Mouse (Mus musculus) liver, embryonic 12.5 days (tissue): ENCODE data around the gene Trim65. TPM values are rescaled to one million over a fixed set of nuclear protein-coding genes. Genes with fewer than 3 reads are reported as not detected.
"Not testable (repeated sequence)": the region's sequence is repeated elsewhere in the genome, so short reads cannot be mapped to it uniquely, and the experiment has no call there.

Experiments used
- ATAC-seq: fragments of 200-750 bp; cut with Nextera tagmentation; 2 replicates; pipeline ENCODE4 v1.8.0; 2017; ENCODE audit warnings: moderate number of reproducible peaks, mild to moderate bottlenecking, moderate library complexity
- H3K27ac ChIP-seq: fragments of 300-500 bp; sonication (generic); 2 replicates; pipeline ENCODE4 v1.5.1; 2016; ENCODE audit warnings: mild to moderate bottlenecking
- H3K27me3 ChIP-seq: fragments of 300-500 bp; sonication (generic); replicated peaks from 2 replicates; pipeline ENCODE4 v1.6.1; 2016; ENCODE audit warnings: mild to moderate bottlenecking, moderate library complexity
- H3K36me3 ChIP-seq: fragments of 300-500 bp; sonication (generic); 2 replicates; pipeline ENCODE4 v1.6.1; 2016; ENCODE audit warnings: mild to moderate bottlenecking, moderate library complexity
- H3K4me1 ChIP-seq: fragments of 300-500 bp; sonication (generic); 2 replicates; pipeline ENCODE4 v1.6.1; 2016
- H3K4me2 ChIP-seq: fragments of 300-500 bp; sonication (generic); 2 replicates; pipeline ENCODE4 v1.6.1; 2016; ENCODE audit warnings: mild to moderate bottlenecking, moderate library complexity
- H3K4me3 ChIP-seq: fragments of 300-500 bp; sonication (generic); 2 replicates; pipeline ENCODE4 v1.5.1; 2016; ENCODE audit warnings: mild to moderate bottlenecking, moderate library complexity
- H3K9ac ChIP-seq: fragments of 300-500 bp; sonication (generic); 2 replicates; pipeline ENCODE4 v1.6.1; 2016; ENCODE audit warnings: mild to moderate bottlenecking, moderate library complexity
- H3K9me3 ChIP-seq: fragments of 300-500 bp; sonication (generic); replicated peaks from 2 replicates; pipeline ENCODE4 v1.6.1; 2016; ENCODE audit warnings: mild to moderate bottlenecking, moderate library complexity
- WGBS: fragments of 180-500 bp; shearing (Covaris S2); methylation state at CpG from one replicate; pipeline ENCODE4 v1.1.7; 2016; ENCODE audit not compliant: insufficient replicate concordance; 5-methylcytosine and 5-hydroxymethylcytosine counted together
- polyA plus RNA-seq: library from polyadenylated mRNA; unstranded; fragments of >200 nt; fragmentation: Nextera tagmentation; extraction: Ambion mirVana; gene quantifications from 2 replicates; pipeline ENCODE4 v1.2.1, GENCODE M21; 2016

The Trim65 gene
- polyA plus RNA-seq, 1 experiment from 2014 or later = 2.0 TPM

DNA sequence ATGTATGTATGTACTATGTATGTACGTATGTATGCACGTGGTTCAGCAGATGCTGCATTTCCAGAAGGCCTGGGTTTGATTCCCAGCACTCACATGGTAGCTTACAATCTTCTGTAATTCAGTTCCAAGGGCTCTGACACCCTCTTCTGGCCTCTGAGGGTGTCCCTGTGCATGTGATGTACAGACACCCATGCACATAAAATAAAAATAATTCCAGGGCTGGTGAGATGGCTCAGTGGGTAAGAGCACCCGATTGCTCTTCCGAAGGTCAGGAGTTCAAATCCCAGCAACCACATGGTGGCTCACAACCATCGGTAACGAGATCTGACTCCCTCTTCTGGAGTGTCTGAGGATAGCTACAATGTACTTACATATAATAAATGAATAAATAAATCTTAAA is 38.0 kb downstream of the Trim65 start:
- not testable (repeated sequence) for H3K9ac ChIP-seq, H3K9me3 ChIP-seq, H3K27ac ChIP-seq, H3K27me3 ChIP-seq, ATAC-seq, H3K4me2 ChIP-seq, H3K36me3 ChIP-seq, H3K4me3 ChIP-seq
- WGBS = 72% methylated on average over 6 of the region's 6 CpGs
- H3K4me1 ChIP-seq = peaks cover 34% of the 10 kb centered on the region

DNA sequence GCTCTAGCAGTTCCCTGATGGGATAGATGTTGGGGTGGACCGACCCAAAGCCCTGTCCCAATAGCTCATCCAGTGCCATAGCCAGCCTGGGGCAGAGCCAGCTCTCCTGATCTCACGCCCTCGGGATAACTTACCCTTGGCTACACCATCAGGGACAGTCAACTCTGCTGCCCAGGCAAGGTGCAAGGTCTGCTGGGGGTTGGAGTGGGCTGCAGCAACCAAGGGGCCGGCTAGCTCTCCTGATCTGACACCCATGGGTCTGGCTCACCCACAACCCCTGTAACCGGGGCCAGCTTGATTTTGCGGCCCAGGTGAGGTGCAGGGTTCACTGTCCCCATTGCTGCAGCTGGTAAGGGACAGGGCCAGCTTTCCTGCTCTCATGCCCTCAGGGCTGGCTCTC is 39.3 kb downstream of the Trim65 start:
- no peak overlapping the region for H3K9ac ChIP-seq
- 80% methylated on average over 6 of the region's 6 CpGs for WGBS
- peaks cover 39% of the 10 kb centered on the region for H3K4me1 ChIP-seq
- H3K9me3 ChIP-seq = 0 out of 2 replicates have a peak, but pooled peaks cover under 1% of the 10 kb centered on the region
- no peak overlapping the region for H3K4me3 ChIP-seq
- no peaks in the 10 kb centered on the region for H3K27me3 ChIP-seq
- no peak for ATAC-seq
- no peak overlapping the region for H3K4me2 ChIP-seq
- H3K36me3 ChIP-seq = no peaks in the 10 kb centered on the region
- no peak overlapping the region for H3K27ac ChIP-seq

DNA sequence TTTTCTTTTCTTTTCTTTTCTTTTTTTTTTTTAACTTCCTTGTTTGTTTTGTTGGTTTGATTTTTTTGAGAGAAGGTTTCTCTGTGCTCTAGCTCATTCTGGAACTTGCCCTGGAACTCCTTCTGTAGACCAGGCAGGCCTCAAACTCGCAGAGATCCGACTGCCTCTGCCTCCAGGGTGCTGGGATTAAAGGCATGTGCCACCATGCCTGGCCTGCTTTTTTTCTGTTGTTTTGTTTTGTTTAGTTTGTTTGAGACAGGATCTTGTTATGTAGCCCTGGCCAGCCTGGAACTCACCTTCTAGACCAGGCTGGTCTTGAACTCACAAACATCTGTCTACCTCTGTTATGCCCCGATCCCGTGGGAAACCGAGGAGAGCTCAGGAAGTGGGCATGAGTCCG is 41.4 kb downstream of the Trim65 start:
- H3K4me3 ChIP-seq = no peak overlapping the region
- H3K9me3 ChIP-seq = no peaks in the 10 kb centered on the region
- H3K36me3 ChIP-seq = peaks cover 8% of the 10 kb centered on the region
- H3K27me3 ChIP-seq = no peaks in the 10 kb centered on the region
- peaks cover 47% of the 10 kb centered on the region for H3K4me1 ChIP-seq
- H3K9ac ChIP-seq = no peak overlapping the region
- ATAC-seq = no peak
- WGBS = 83% methylated on average over 6 of the region's 6 CpGs
- H3K4me2 ChIP-seq = no peak overlapping the region
- H3K27ac ChIP-seq = no peak overlapping the region

DNA sequence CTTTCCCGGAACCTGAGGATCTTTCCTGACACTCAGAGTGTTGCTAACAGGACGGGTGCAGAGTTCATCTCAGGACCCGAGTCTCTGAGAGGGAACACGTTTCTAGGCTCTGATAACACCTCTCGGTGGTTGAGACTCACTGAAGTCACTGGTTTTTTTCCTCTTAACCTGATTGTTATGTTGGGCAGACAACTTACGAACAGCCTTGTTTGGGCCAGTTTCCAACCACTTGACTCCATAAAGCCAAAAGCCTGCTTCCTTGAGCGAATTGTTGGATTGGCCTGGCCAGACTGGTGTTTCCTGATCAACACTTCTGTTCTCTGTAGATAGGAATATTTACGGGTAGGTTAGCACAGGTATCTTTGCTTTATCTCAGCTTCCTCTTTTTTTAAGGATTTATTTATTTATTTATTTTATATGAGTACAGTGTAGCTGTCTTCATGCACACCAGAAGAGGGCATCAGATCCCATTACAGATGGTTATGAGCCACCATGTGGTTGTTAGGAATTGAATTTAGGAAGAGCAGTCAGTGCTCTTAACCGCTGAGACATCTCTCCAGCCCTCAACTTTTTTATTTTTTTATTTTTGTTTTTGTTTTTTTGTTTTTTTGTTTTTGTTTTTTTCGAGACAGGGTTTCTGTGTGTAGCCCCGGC is 42.1 kb downstream of the Trim65 start:
- peaks cover 48% of the 10 kb centered on the region for H3K4me1 ChIP-seq
- no peak overlapping the region for H3K4me3 ChIP-seq
- no peak for ATAC-seq
- H3K27me3 ChIP-seq = no peaks in the 10 kb centered on the region
- peaks cover 13% of the 10 kb centered on the region for H3K36me3 ChIP-seq
- 31% methylated on average over 11 of the region's 11 CpGs for WGBS
- no peak overlapping the region for H3K9ac ChIP-seq
- peak overlapping the region; percentile 82; the same call in 1 of the 2 replicates for H3K27ac ChIP-seq
- H3K4me2 ChIP-seq = peak overlapping the region; percentile 75
- no peaks in the 10 kb centered on the region for H3K9me3 ChIP-seq

DNA sequence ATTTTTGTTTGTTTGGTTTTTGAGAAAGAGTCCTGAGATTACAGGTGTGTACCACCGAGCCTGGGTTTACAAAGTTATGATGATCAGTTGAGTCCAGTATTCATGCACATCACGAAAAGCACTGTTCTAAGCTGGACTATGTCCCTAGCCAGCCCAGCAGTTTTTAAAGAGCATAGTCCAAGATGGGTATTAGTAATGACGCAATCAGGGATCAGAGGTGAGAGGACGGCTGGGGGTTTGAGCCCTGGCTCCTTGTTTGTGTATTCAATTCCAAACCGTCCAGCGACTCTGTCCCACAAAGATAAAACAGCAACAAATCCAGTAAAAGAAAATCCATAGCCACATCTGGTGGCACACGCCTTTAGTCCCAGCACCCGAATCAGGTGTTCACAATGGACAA is 42.7 kb downstream of the Trim65 start:
- WGBS = 48% methylated on average over 8 of the region's 8 CpGs
- Histone ChIP-seq H3K9me3 (no peaks in the 10 kb centered on the region), H3K4me3 (no peak overlapping the region), H3K4me2 (peak overlapping the region; percentile 75), H3K27ac (peak overlapping the region; percentile 82), H3K4me1 (peaks cover 48% of the 10 kb centered on the region), H3K27me3 (no peaks in the 10 kb centered on the region), H3K36me3 (peaks cover 20% of the 10 kb centered on the region), H3K9ac (peak overlapping the region; percentile 76; the same call in 1 of the 2 replicates)
- no peak for ATAC-seq

DNA sequence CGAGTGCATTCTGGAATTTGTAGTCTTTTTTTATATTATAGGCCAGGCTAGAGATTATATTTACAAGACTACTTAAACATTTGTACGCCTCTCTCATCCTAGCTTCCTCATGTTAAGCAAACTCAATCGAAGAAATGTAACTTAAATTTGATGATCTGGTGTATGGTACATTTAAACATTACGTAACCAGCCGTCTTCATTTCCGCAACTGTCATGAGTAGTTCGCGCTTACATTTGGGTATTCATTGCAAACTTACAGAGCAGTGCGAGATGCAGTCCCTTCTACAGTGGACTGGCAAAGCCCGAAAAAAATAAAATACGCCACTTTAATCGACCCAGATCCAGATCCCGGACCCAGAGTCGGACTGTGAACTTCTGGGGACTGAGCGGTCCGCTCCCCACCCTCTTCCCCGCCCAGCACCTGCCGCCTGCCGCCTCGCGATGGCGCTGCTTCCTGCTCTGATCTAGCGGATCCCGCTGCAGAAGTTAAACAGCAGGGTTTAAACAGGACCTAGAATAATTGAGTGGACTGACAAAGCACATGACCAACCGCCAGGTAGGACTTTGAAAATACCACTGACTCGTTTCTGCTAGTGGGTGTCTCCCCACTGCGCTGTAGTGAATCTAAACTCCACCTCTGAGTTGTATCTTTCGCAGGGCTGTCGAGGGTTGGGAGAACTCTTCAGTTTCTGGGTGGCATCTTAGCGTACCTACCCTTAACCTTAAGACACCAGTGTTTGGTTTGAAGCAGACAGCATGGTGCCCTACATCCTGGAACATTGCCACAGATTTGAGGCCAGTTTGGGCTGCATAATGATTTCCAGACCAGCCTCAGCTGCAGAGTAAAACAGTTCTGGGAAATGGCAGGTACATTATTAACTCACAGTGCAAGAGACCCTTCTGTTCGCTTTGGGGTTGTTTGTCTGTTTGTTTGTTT is 43.5 kb downstream of the Trim65 start:
- Histone ChIP-seq H3K9me3 (no peaks in the 10 kb centered on the region), H3K27ac (peak overlapping the region; percentile 82), H3K36me3 (peaks cover 27% of the 10 kb centered on the region), H3K27me3 (no peaks in the 10 kb centered on the region), H3K4me1 (peaks cover 52% of the 10 kb centered on the region), H3K4me3 (peak overlapping the region; percentile 63), H3K9ac (peak overlapping the region; percentile 76), H3K4me2 (peak overlapping the region; percentile 75)
- peak; percentile 75 for ATAC-seq
- 3% methylated on average over 31 of the region's 31 CpGs for WGBS

DNA sequence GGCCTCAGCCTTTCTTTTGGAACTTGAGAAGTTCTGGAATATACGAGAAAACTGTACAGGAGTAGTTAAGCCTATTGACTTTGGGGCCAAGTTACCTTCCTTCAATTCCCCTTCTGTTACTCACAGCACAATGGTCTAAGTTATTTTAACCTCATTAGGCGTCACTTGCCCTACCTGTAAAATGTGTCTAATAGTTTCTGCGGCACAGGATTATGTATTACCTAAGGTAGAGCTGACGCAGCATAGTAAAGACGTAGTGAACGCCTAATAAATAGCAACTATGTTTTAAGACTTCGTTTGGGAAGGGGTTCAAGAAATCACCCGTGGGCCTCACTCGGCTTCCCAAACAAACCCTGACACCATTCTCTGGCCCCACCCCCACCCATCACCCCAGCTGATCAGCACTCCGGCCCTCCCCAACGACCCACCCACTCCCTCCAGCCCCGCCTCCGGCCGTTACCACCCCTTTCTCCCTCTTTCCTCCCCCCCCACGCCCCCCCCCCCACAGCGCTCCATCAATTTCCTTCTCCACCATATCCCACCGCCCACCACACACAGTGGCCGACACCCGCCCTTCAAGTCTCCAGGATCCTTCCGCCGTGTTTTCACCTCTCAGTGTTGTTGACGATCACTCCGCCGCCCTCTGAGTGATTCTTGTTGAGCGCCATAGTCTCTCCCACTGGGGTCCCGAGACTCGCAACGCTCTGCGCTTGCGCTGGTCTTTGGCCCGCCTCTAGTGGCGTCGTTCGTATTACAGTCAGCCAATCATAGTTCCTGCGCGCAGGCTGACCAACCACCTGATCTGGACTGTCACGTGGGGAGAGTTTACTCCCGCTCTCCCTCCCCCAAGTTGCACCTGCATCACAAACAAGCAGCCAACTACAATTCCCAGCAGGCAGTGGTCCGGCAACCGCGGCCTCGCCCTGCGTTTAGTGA is 44.4 kb downstream of the Trim65 start, which contains the start of gene Wbp2:
Wbp2 (minus strand) TSS at position 738 of the 936 bp plus-strand sequence.
- peaks cover 60% of the 10 kb centered on the region for H3K4me1 ChIP-seq
- H3K4me3 ChIP-seq = peak within 1 kb of the TSS; percentile 63
- H3K9ac ChIP-seq = peak within 1 kb of the TSS; percentile 76
- ATAC-seq = peak; percentile 91
- no peaks in the 10 kb centered on the region for H3K27me3 ChIP-seq
- H3K4me2 ChIP-seq = peak within 1 kb of the TSS; percentile 77
- peaks cover 36% of the 10 kb centered on the region for H3K36me3 ChIP-seq
- H3K9me3 ChIP-seq = no peaks in the 10 kb centered on the region
- peak within 1 kb of the TSS; percentile 86 for H3K27ac ChIP-seq
- WGBS = 5% methylated on average over 42 of the region's 43 CpGs

DNA sequence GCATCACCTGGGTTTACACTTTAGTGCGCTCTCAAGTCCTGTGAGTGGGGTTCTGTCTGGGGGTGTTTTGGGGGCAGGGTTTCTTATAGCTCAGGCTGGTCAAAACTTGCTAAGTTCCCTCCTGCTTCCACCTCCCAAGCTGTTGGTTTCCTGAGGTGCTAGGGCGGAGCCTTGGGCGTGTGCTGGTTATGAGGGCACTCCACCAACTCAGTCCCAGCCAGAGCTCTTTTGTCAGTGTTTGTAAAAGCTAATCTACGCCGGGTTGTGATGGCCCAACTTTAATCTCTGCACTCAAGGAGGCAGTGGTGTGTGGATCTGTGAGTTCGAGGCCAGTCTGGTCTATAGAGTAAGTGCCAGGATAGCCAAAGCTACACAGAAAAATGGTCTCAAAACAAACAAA is 46.8 kb downstream of the Trim65 start:
- Histone ChIP-seq H3K4me1 (peaks cover 82% of the 10 kb centered on the region), H3K27ac (peak overlapping the region; percentile 86), H3K9me3 (no peaks in the 10 kb centered on the region), H3K9ac (peak overlapping the region; percentile 72), H3K27me3 (no peaks in the 10 kb centered on the region), H3K4me2 (peak overlapping the region; percentile 77), H3K4me3 (peak overlapping the region; percentile 63), H3K36me3 (peaks cover 60% of the 10 kb centered on the region)
- peak; percentile 17; the same call in 1 of the 2 replicates for ATAC-seq
- WGBS = 38% methylated on average over 6 of the region's 6 CpGs

DNA sequence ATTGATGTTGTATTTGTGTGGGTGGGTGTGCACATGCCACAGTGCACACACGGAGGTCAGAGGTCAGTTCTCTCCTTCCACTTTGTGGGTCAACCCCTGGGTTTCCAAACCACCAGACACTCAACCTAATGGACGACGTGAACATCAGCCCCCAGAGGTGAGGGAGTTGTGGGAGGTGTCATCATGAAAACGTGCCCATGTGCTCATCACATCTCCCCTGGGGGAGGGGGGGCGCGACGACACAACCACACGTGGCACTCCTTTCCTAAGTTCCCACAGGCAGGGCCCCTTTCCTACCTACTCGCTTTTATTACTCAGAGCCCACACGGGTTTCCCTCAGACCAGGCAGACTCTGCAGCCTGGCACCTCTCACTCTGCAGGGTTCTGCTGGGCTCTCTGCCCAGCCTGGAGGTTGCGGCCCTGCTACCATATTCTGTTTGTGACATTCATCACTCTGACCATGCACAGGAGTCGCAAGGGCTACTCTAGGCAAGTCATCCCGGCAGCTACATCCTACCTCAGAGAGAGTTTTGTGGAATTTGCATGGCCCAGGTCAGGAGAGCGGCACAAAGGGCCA is 47.7 kb downstream of the Trim65 start:
- Histone ChIP-seq H3K4me1 (peaks cover 83% of the 10 kb centered on the region), H3K4me2 (no peak overlapping the region), H3K4me3 (no peak overlapping the region), H3K9me3 (no peaks in the 10 kb centered on the region), H3K9ac (no peak overlapping the region; the same call in 1 of the 2 replicates), H3K36me3 (peaks cover 66% of the 10 kb centered on the region), H3K27me3 (no peaks in the 10 kb centered on the region), H3K27ac (peak overlapping the region; percentile 86)
- no peak for ATAC-seq
- WGBS = 86% methylated on average over 14 of the region's 14 CpGs

DNA sequence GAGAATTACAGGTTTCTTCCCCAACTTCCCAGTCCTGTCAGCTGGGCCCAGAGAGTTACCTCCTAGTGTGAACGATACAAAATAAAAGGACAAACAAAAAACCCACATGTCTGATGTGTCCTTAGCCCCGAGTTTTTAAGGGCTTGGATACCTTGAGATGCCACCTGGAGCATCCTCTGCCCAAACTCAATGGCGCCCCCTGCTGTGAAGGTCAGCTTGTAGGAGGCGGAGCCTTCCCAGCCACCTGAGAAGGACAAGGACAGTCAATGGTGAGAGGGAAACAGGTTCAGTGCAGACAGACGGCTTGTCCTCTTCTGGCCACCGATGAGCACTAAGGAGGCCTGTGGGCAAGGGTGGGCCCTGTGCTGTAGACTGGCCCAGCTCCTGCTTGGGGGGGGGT is 49.8 kb downstream of the Trim65 start:
- Histone ChIP-seq H3K4me2 (no peak overlapping the region), H3K4me1 (peaks cover 94% of the 10 kb centered on the region), H3K27me3 (no peaks in the 10 kb centered on the region), H3K9ac (peak overlapping the region; percentile 3; the same call in 1 of the 2 replicates), H3K4me3 (no peak overlapping the region), H3K27ac (peak overlapping the region; percentile 99), H3K36me3 (peaks cover 66% of the 10 kb centered on the region), H3K9me3 (no peaks in the 10 kb centered on the region)
- ATAC-seq = no peak
- 64% methylated on average over 6 of the region's 6 CpGs for WGBS

DNA sequence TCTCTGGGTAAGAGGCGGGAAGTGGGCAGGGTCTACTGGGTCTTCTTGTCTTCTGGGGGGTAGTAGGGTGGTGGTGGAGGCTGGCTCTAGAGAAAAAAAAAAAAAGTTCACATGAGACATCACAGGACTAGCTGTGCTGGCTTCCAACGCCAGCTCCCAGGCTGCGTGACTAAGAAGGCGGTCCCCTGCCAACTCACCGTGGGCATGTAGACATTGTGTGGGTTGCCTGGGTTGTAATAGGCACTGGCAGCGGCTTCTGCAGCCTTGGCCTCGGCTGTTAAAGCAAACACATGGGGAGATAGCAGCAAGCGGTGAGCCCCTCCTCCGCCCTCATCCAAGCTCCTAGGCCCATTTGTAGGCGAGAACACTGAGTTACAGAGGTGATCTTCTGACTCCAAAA is 51.4 kb downstream of the Trim65 start:
- 59% methylated on average over 10 of the region's 10 CpGs for WGBS
- H3K4me1 ChIP-seq = peaks cover 93% of the 10 kb centered on the region
- no peak for ATAC-seq
- peaks cover 58% of the 10 kb centered on the region for H3K36me3 ChIP-seq
- no peaks in the 10 kb centered on the region for H3K9me3 ChIP-seq
- peak overlapping the region; percentile 99 for H3K27ac ChIP-seq
- no peak overlapping the region for H3K4me3 ChIP-seq
- 0 out of 2 replicates have a peak overlapping the region, but pooled peaks have one; percentile 0 for H3K9ac ChIP-seq
- H3K27me3 ChIP-seq = no peaks in the 10 kb centered on the region
- H3K4me2 ChIP-seq = no peak overlapping the region
